8 mouse cellular contexts compared by ENCODE assay signal in genomic region chr11:44620694-44621446, GRCm38 (mm10). TPM values are rescaled to one million over a fixed set of nuclear protein-coding genes. Genes with fewer than 3 reads are reported as not detected.
DNase-seq lines count a peak whose midpoint lies in the region; ATAC-seq and TF ChIP-seq lines count a peak whose summit lies in the region.

No protein-coding gene starts in this region.

- DNase-seq in kidney, postnatal 10 days, result no peak
- peak; percentile 51 for DNase-seq in hindbrain, embryonic 11.5 days (ENCODE audit: low spot score)
- no peak for DNase-seq in midbrain, postnatal 0 days (ENCODE audit: low spot score)
- no peak for DNase-seq in frontal cortex, postnatal 25 days (ENCODE audit: low spot score in 2 of 2)
- no peak for DNase-seq in spleen, postnatal 14 days (ENCODE audit: low spot score in 2 of 2)
- no peak for DNase-seq in spleen, postnatal 36 days (ENCODE audit: low spot score in 2 of 2)

- H3K4me3 ChIP-seq in kidney, embryonic 15.5 days (replicated peaks), result peak overlapping the region; percentile 66
- peak overlapping the region; percentile 64 for H3K4me3 ChIP-seq in embryonic facial prominence, embryonic 12.5 days
- H3K4me3 ChIP-seq in hindbrain, embryonic 11.5 days (ENCODE audit: low read depth, low read length), result peak overlapping the region; percentile 72
- peak overlapping the region; percentile 60 for H3K4me3 ChIP-seq in midbrain, postnatal 0 days (ENCODE audit: low read depth, low read length)

- 0 out of 2 replicates have a peak overlapping the region, but pooled peaks have one; percentile 23 for H3K9ac ChIP-seq in kidney, embryonic 15.5 days
- peak overlapping the region; percentile 67 for H3K9ac ChIP-seq in embryonic facial prominence, embryonic 12.5 days
- H3K9ac ChIP-seq in hindbrain, embryonic 11.5 days (ENCODE audit: low read depth, low read length), result peak overlapping the region; percentile 58
- 0 out of 2 replicates have a peak overlapping the region, but pooled peaks have one; percentile 52 for H3K9ac ChIP-seq in midbrain, postnatal 0 days (replicated peaks; ENCODE audit: low read length, poor library complexity, severe bottlenecking)

- H3K27ac ChIP-seq in kidney, embryonic 15.5 days, result no peak overlapping the region
- H3K27ac ChIP-seq in embryonic facial prominence, embryonic 12.5 days, result peak overlapping the region; percentile 70
- peak overlapping the region; percentile 36; the same call in 1 of the 2 replicates for H3K27ac ChIP-seq in hindbrain, embryonic 11.5 days (ENCODE audit: low read depth, low read length)
- H3K27ac ChIP-seq in midbrain, postnatal 0 days (ENCODE audit: low read depth, low read length), result no peak overlapping the region

- peaks cover 47% of the 10 kb centered on the region for H3K4me1 ChIP-seq in kidney, embryonic 15.5 days
- peaks cover 36% of the 10 kb centered on the region for H3K4me1 ChIP-seq in embryonic facial prominence, embryonic 12.5 days
- H3K4me1 ChIP-seq in hindbrain, embryonic 11.5 days (replicated peaks; ENCODE audit: control insufficient read depth, insufficient read depth, low read length), result peaks cover 5% of the 10 kb centered on the region; the same call in 1 of the 2 replicates
- H3K4me1 ChIP-seq in midbrain, postnatal 0 days (ENCODE audit: insufficient read depth, low read length), result peaks cover 7% of the 10 kb centered on the region; the same call in 1 of the 2 replicates

- H3K4me2 ChIP-seq in kidney, embryonic 15.5 days, result peak overlapping the region; percentile 63
- peak overlapping the region; percentile 87 for H3K4me2 ChIP-seq in embryonic facial prominence, embryonic 12.5 days (replicated peaks)
- H3K4me2 ChIP-seq in hindbrain, embryonic 11.5 days (replicated peaks; ENCODE audit: low read depth, low read length), result peak overlapping the region; percentile 50
- H3K4me2 ChIP-seq in midbrain, postnatal 0 days (ENCODE audit: low read depth, low read length, poor library complexity, severe bottlenecking), result peak overlapping the region; percentile 88

- 45% methylated on average over 19 of the region's 19 CpGs for WGBS in kidney, embryonic 15.5 days
- 34% methylated on average over 17 of the region's 19 CpGs for WGBS in embryonic facial prominence, embryonic 12.5 days
- 17% methylated on average over 18 of the region's 19 CpGs for WGBS in hindbrain, embryonic 11.5 days
- 34% methylated on average over 18 of the region's 19 CpGs for WGBS in midbrain, postnatal 0 days

- peaks cover 3% of the 10 kb centered on the region; the same call in 1 of the 2 replicates for H3K36me3 ChIP-seq in kidney, embryonic 15.5 days
- peaks cover 5% of the 10 kb centered on the region; the same call in 1 of the 2 replicates for H3K36me3 ChIP-seq in embryonic facial prominence, embryonic 12.5 days
- no peaks in the 10 kb centered on the region for H3K36me3 ChIP-seq in hindbrain, embryonic 11.5 days (ENCODE audit: control insufficient read depth, insufficient read depth, low read length)
- no peaks in the 10 kb centered on the region for H3K36me3 ChIP-seq in midbrain, postnatal 0 days (ENCODE audit: insufficient read depth, low read length)

- ATAC-seq in kidney, embryonic 15.5 days (replicated peaks; ENCODE audit: low FRiP score), result no peak
- no peak for ATAC-seq in embryonic facial prominence, embryonic 12.5 days (ENCODE audit: insufficient number of reproducible peaks, insufficient read depth, low FRiP score, low TSS enrichment)
- ATAC-seq in hindbrain, embryonic 11.5 days (ENCODE audit: low FRiP score), result no peak
- ATAC-seq in midbrain, postnatal 0 days (ENCODE audit: low FRiP score), result no peak

- no peaks in the 10 kb centered on the region for H3K9me3 ChIP-seq in kidney, embryonic 15.5 days (replicated peaks)
- no peaks in the 10 kb centered on the region for H3K9me3 ChIP-seq in embryonic facial prominence, embryonic 12.5 days
- no peaks in the 10 kb centered on the region for H3K9me3 ChIP-seq in hindbrain, embryonic 11.5 days (ENCODE audit: control insufficient read depth, low read length)
- no peaks in the 10 kb centered on the region for H3K9me3 ChIP-seq in midbrain, postnatal 0 days (ENCODE audit: low read length)

- peaks cover 46% of the 10 kb centered on the region for H3K27me3 ChIP-seq in kidney, embryonic 15.5 days
- H3K27me3 ChIP-seq in embryonic facial prominence, embryonic 12.5 days, result peaks cover 30% of the 10 kb centered on the region
- peaks cover 8% of the 10 kb centered on the region; the same call in 1 of the 2 replicates for H3K27me3 ChIP-seq in hindbrain, embryonic 11.5 days (ENCODE audit: control insufficient read depth, insufficient read depth, low read length)
- H3K27me3 ChIP-seq in midbrain, postnatal 0 days (ENCODE audit: insufficient read depth, low read length), result peaks cover 18% of the 10 kb centered on the region; the same call in 1 of the 2 replicates

- TF ChIP-seq CTCF in midbrain, postnatal 0 days (IDR thresholded peaks at IDR 0.05), result no peak

RNA-seq across cellular contexts. Expression of gene Ebf1, which starts 3.8 kb away (rescaled TPM):
- polyA plus RNA-seq in kidney, embryonic 15.5 days (2015; fragmentation: Nextera tagmentation; extraction: Ambion mirVana), result 22.8 and 24.1 TPM in 2 replicates
- polyA plus RNA-seq in embryonic facial prominence, embryonic 12.5 days (2016; fragmentation: Nextera tagmentation; extraction: Ambion mirVana), result 66.2 and 76.0 TPM in 2 replicates
- 102 and 111 TPM in 2 replicates for polyA plus RNA-seq in hindbrain, embryonic 11.5 days (2014; fragmentation: Nextera tagmentation; extraction: Ambion mirVana)
- 27.1 and 27.2 TPM in 2 replicates for total RNA-seq in midbrain, postnatal 0 days (2014; rRNA removed)
- 30.0 and 30.5 TPM in 2 replicates for polyA plus RNA-seq in midbrain, postnatal 0 days (2015; fragmentation: Nextera tagmentation; extraction: Ambion mirVana)

Comparison
In these comparisons a context has a peak if more than half of its experiments do, and no peak if none do; other contexts are left out.
1. H3K27ac ChIP-seq: peak in embryonic facial prominence, embryonic 12.5 days (single experiment) and hindbrain, embryonic 11.5 days (single experiment); none in kidney, embryonic 15.5 days (single experiment) and midbrain, postnatal 0 days (single experiment).
2. Peak in every context shown above with its lines, with median percentiles within 50 percentile points of each other: H3K4me2 ChIP-seq, H3K4me3 ChIP-seq and H3K9ac ChIP-seq.